Mouse (Mus musculus): Measurements from ENCODE around the gene Dnajc9. TPM values are rescaled to one million over a fixed set of nuclear protein-coding genes. Genes with fewer than 3 reads are reported as not detected.

The Dnajc9 gene
- polyA plus RNA-seq, 1 experiment from 2014 or later: 350 TPM

DNA sequence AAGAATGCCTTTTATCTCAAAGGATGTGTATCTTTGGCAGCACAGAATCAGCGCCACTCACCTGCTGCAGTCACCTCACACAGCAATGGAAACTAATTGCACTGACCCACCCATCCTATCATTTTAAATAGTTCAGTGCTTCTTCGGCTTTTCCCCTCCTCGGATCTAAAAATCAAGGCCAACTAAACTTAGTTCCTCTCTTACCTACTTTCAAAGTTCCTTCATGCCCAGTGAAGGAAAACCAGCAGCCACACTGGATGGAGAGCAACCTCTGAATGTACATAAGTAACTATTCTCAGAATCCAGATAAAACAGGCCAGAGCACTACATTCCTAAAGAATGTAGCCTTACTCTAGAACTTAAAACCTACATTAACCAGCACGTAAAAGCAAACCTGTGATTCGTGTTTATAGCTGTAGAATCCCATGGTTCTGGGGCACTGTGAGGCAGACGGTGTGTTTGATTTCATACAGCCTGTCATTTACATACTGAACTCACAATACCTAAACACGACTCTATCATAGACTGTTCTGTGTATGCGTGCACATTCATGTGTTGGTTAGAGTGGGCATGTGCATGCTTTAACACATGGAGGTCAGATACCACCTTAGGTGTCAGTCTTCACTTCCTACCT, 853 bp upstream of the Dnajc9 start:
- peaks cover 55% of the 10 kb centered on the region for H3K36me3 ChIP-seq
- peak overlapping the region; percentile 94; the same call in 1 of the 2 replicates for H3K27ac ChIP-seq (replicated peaks)
- H3K4me1 ChIP-seq: peaks cover 53% of the 10 kb centered on the region
- no peaks in the 10 kb centered on the region for H3K9me3 ChIP-seq (replicated peaks)
- DNase-seq (ENCODE audit: low spot score): no peak
- H3K4me3 ChIP-seq: peak overlapping the region; percentile 85
- WGBS: 89% methylated on average over 8 of the region's 8 CpGs
- H3K27me3 ChIP-seq (ENCODE audit: low read depth, poor library complexity, severe bottlenecking): no peaks in the 10 kb centered on the region

DNA sequence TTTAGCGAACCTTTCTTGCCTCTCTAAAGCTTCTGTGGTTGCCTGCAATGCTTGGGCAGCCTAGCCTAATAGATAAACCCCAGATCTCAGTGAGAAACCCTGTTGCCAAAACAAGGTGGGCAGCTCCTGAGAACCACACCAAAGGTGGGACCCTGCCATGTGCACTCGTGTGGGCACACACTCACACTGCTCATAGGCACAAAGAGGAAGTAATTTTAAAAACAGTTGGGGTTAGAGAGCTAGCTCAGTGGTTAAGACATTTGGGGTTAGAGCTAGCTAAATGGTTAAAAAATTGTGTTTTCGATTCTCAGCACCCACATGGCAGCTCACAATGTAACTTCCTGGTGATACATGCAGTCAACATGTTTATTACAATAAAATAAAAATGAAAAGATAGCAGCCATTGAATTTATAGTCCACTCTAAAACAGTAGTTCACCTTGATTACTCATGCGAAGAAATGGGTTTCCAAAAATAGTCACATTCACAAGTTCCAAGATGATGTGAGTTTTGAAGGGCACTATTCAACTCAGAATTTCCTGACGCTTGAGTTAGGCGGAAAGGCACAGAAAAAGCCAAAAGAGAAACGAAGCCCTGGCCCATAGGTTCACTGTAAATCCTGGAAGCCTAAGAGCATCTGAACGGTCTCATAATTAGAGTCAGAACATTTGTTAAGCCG, 8.8 kb downstream of the Dnajc9 start:
- Histone ChIP-seq H3K36me3 (peaks cover 90% of the 10 kb centered on the region), H3K27ac (replicated peaks) (no peak overlapping the region), H3K4me1 (no peaks in the 10 kb centered on the region), H3K9me3 (replicated peaks) (no peaks in the 10 kb centered on the region), H3K27me3 (ENCODE audit: low read depth, poor library complexity, severe bottlenecking) (no peaks in the 10 kb centered on the region), H3K4me3 (no peak overlapping the region)
- DNase-seq (ENCODE audit: low spot score): no peak
- WGBS: 89% methylated on average over 9 of the region's 9 CpGs

DNA sequence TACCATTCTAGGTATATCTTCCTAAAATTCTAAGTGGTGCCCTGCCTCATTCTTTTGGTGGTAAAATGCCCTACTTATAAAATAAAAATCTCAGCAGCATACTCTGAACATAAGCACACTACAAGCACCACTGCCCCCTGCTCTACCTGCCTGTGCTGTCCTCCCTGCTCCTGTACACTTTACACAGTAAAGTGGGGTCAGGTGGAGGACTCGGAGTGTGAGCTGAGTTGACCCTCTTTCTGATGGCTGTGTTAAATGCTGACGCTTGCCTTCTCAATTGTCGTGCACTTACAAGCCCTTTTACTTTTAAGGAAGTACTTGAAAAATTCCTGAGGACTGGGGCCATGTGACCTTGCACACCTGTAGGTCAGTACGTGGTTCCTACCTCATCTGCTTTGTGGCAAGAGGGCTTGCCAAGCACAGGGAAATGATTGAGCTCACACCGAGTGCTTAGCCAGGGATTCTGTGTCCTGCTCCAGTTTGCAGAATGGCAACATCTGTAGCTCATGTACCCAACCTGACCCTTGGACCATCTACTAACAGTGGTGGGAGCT, 9.5 kb downstream of the Dnajc9 start:
- no peak for DNase-seq (ENCODE audit: low spot score)
- H3K27me3 ChIP-seq (ENCODE audit: low read depth, poor library complexity, severe bottlenecking): no peaks in the 10 kb centered on the region
- 86% methylated on average over 5 of the region's 5 CpGs for WGBS
- H3K4me3 ChIP-seq: no peak overlapping the region
- no peaks in the 10 kb centered on the region for H3K4me1 ChIP-seq
- peaks cover 89% of the 10 kb centered on the region for H3K36me3 ChIP-seq
- H3K9me3 ChIP-seq (replicated peaks): no peaks in the 10 kb centered on the region
- no peak overlapping the region for H3K27ac ChIP-seq (replicated peaks)

DNA sequence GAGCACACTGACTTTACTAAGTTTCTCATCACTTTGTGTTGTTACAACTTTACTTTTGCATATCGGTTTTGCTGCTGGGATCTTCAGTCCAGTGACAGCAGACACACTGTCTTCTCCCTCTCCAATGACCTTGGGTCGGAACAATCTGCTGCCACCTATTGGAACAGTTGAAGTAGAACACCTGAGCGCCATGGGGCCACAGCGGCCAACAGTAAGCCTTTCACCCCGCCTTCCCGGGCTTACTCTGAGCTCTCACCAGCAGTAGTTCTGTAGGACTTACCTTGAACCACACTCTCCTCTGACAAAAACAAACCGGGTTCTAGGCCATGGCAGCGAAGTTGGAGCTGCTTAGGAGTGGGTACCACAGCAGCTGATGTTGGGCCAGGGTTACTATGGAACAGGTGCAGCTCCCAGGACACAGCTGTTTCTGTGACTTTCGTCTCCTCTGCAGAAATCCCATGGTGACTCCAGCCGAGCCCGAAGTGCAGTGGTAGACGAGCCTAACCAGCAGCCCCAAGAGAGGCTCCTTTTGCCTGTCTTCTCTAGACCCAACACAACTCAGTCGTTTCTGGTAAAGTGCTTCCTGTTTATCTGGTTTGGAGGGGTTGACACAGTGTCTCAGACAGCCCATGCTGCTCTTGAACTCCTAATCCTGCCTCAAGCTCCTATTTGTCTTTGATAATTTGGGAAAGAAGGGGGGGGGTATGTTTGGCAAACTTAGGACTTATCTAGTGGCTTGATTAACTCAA, 10.2 kb downstream of the Dnajc9 start:
- WGBS: 42% methylated on average over 13 of the region's 13 CpGs
- Histone ChIP-seq H3K4me3 (no peak overlapping the region), H3K36me3 (peaks cover 88% of the 10 kb centered on the region), H3K27me3 (ENCODE audit: low read depth, poor library complexity, severe bottlenecking) (no peaks in the 10 kb centered on the region), H3K27ac (replicated peaks) (no peak overlapping the region), H3K9me3 (replicated peaks) (no peaks in the 10 kb centered on the region), H3K4me1 (no peaks in the 10 kb centered on the region)
- DNase-seq (ENCODE audit: low spot score): peak; percentile 41

DNA sequence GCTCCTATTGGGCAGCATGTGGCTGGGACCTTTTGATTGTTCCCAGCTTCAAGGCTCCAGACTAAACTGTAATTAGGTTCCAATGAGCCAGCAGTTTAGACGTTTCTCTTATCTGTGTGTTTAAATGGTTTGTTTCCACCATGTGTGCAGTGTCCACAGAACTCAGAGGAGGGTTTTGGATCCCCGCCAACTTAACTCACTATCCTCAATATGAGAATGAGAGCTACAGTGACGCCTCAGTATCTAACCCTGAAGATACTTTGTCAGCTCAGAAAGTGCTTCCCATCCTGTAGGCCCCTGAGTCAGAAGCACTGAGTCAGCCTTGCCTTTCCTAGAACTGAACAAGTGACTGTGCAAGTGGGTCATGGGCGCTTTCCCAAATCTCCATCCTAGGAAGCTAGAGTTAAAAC, 11.6 kb downstream of the Dnajc9 start:
- 88% methylated on average over 4 of the region's 4 CpGs for WGBS
- peaks cover 88% of the 10 kb centered on the region for H3K36me3 ChIP-seq
- no peak overlapping the region for H3K27ac ChIP-seq (replicated peaks)

DNA sequence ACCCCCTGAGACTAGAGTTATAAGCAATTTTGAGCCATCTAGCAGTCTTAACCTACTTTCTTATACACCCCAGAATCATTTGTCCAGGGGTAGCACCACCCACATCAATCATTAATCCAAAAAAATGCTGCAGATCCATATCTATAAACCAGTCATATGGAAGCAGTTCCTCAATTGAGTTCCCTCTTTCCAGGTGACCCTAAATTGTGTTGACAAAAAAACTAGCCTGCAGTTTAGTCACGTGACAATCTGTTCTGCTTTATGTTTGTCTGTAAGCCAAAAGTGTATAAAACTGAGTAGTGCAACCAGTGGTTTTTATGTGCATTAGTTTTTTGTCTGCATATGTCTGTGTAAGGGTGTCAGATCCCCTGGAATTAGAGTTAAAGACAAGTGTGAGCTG, 16.9 kb downstream of the Dnajc9 start:
- no peaks in the 10 kb centered on the region for H3K9me3 ChIP-seq (replicated peaks)
- peaks cover 94% of the 10 kb centered on the region for H3K36me3 ChIP-seq
- no peak overlapping the region for H3K27ac ChIP-seq (replicated peaks)
- H3K4me1 ChIP-seq: no peaks in the 10 kb centered on the region
- DNase-seq (ENCODE audit: low spot score): no peak
- H3K27me3 ChIP-seq (ENCODE audit: low read depth, poor library complexity, severe bottlenecking): no peaks in the 10 kb centered on the region
- 96% methylated on average over 1 of the region's 1 CpGs for WGBS
- H3K4me3 ChIP-seq: no peak overlapping the region

More for the DNA sequence above, 11.6 kb downstream of the Dnajc9 start:
- DNase-seq (ENCODE audit: low spot score): no peak
- Histone ChIP-seq H3K4me1 (no peaks in the 10 kb centered on the region), H3K27me3 (ENCODE audit: low read depth, poor library complexity, severe bottlenecking) (no peaks in the 10 kb centered on the region), H3K9me3 (replicated peaks) (no peaks in the 10 kb centered on the region), H3K4me3 (no peak overlapping the region)

DNA sequence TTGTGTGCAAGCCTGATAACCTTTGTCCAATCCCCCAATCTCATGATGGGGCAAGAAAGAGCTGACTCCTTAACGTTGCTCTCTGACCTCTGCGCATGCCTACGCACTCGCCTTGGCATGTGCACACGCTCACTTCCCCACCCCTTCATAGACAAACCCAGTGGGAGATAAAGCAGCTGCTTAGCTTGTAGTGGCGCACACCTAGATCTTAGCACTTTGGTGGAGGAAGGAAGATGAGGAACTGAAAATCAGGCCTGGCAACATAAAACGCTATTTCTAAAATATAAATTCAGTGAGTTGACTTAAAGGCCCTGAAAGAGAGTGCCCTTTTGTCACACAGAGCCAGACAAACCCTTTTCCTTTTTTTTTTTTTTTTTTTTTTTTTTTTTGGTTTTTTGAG, 17.9 kb downstream of the Dnajc9 start:
- WGBS: 86% methylated on average over 7 of the region's 7 CpGs
- no peaks in the 10 kb centered on the region for H3K4me1 ChIP-seq
- H3K27me3 ChIP-seq (ENCODE audit: low read depth, poor library complexity, severe bottlenecking): no peaks in the 10 kb centered on the region
- peaks cover 94% of the 10 kb centered on the region for H3K36me3 ChIP-seq
- no peak overlapping the region for H3K4me3 ChIP-seq
- no peak for DNase-seq (ENCODE audit: low spot score)
- H3K27ac ChIP-seq (replicated peaks): no peak overlapping the region
- H3K9me3 ChIP-seq (replicated peaks): no peaks in the 10 kb centered on the region

DNA sequence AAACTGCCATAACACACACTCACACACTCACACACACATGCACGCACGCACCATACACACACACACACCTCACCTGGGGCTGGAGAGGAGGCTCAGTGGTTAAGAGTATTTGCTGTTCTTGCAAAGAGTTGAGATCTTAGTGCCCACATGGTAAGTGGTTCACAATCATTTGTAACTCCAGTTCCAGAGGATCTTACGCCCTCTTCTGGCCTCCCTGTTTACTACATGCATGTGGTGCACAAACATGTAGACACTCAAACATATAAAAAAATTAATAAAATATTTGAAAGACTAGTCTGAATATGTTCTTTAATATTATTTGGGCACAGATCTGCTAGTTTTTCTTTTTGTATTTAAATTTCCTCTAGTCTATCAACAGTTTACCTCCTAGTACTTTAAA, 20.4 kb downstream of the Dnajc9 start:
- 91% methylated on average over 3 of the region's 3 CpGs for WGBS
- Histone ChIP-seq H3K27me3 (ENCODE audit: low read depth, poor library complexity, severe bottlenecking) (no peaks in the 10 kb centered on the region), H3K36me3 (peaks cover 97% of the 10 kb centered on the region)

DNA sequence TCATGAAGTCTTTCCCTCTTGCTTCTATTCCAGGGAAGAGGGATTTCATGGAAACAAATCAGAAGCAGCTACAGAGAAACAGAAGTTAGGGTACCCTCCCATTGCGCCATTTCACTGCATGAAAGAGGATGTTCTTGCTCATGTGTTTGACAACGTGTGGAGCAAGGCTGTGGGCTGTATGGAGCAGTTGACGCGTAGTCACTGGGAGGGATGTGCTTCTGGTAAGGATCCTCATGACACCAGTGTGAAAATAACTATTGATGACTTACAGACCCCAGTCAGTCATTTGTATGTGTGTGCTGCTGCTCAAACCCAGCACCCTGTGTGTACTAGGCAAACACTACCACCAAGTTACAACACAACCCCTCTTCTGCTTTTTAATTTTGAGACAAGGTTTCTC, 25.5 kb downstream of the Dnajc9 start:
- WGBS: 95% methylated on average over 4 of the region's 4 CpGs
- peaks cover 100% of the 10 kb centered on the region for H3K36me3 ChIP-seq
- DNase-seq (ENCODE audit: low spot score): no peak
- H3K27ac ChIP-seq (replicated peaks): no peak overlapping the region
- H3K4me1 ChIP-seq: no peaks in the 10 kb centered on the region
- no peaks in the 10 kb centered on the region for H3K9me3 ChIP-seq (replicated peaks)
- H3K4me3 ChIP-seq: no peak overlapping the region
- no peaks in the 10 kb centered on the region for H3K27me3 ChIP-seq (ENCODE audit: low read depth, poor library complexity, severe bottlenecking)

More for the DNA sequence above, 20.4 kb downstream of the Dnajc9 start:
- DNase-seq (ENCODE audit: low spot score): no peak
- Histone ChIP-seq H3K9me3 (replicated peaks) (no peaks in the 10 kb centered on the region), H3K27ac (replicated peaks) (no peak overlapping the region), H3K4me1 (no peaks in the 10 kb centered on the region), H3K4me3 (no peak overlapping the region)

DNA sequence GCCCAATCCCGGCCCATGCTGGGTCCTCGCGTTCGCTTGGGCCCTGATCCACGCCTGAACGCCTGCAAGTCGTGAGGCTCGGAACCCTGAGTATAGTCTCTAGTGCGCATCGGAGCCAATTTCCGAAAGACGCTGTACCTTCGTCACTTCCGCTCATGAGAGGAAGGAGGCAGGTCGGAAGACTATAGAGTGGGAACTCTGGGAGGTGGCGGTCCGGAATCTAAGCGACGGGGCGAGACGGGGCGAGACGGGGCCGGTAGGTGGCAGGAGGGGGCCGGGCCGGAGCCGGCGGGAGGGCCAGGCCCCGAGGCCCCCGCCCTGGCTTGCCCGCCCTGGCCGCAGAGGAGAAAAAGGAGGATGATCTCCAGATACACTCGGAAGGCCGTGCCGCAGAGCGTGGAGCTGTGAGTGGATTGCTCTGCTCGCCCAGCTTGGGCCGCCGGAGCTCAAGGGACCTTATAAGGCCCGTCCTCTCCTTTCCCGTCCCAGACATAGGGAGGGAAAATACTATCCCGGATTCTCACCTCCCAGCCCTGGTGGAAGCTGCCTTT, 40.6 kb downstream of the Dnajc9 start, which contains the start of the genes Ecd and Fam149b:
Ecd (minus strand) TSS at position 131 of the 551 bp plus-strand sequence.
Fam149b (plus strand) TSS at position 172 of the 551 bp plus-strand sequence.
- Histone ChIP-seq H3K36me3 (peaks cover 54% of the 10 kb centered on the region), H3K9me3 (replicated peaks) (no peaks in the 10 kb centered on the region), H3K27me3 (ENCODE audit: low read depth, poor library complexity, severe bottlenecking) (no peaks in the 10 kb centered on the region), H3K4me1 (peaks cover 20% of the 10 kb centered on the region), H3K27ac (replicated peaks) (peak within 1 kb of the TSS; percentile 89), H3K4me3 (peak within 1 kb of the TSS; percentile 67)
- DNase-seq (ENCODE audit: low spot score): peak; percentile 94
- WGBS: 1% methylated on average over 42 of the region's 42 CpGs

DNA sequence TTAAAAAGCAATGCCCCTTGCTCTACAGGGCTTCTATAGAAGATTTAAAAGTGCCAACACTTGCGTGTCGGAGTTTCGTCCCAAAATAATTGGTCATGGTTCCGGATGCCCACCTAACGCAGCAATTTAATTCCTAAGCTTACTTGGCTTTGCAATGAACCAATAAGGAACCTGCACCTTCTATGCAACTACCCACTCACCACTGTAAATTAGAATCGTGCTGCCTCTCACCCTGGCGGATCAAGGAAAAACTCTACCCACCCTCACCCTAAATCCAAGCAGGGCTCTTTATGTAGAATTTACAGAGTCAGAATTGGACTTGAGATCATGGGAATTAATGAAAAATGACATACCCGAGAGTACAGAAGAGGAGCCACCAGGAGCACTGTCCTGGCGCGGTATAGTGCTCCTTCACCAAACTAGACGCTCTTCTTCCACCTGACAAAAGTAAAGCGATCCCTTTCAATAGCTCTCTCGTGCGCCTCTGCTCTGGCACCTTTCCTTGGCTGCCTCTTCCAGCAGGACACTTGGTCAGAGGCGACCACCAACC, 41.2 kb downstream of the Dnajc9 start:
- 9% methylated on average over 15 of the region's 15 CpGs for WGBS
- no peaks in the 10 kb centered on the region for H3K27me3 ChIP-seq (ENCODE audit: low read depth, poor library complexity, severe bottlenecking)
- no peaks in the 10 kb centered on the region for H3K9me3 ChIP-seq (replicated peaks)
- peak overlapping the region; percentile 89 for H3K27ac ChIP-seq (replicated peaks)
- peak overlapping the region; percentile 67 for H3K4me3 ChIP-seq
- DNase-seq (ENCODE audit: low spot score): no peak
- H3K4me1 ChIP-seq: peaks cover 20% of the 10 kb centered on the region
- peaks cover 54% of the 10 kb centered on the region for H3K36me3 ChIP-seq

DNA sequence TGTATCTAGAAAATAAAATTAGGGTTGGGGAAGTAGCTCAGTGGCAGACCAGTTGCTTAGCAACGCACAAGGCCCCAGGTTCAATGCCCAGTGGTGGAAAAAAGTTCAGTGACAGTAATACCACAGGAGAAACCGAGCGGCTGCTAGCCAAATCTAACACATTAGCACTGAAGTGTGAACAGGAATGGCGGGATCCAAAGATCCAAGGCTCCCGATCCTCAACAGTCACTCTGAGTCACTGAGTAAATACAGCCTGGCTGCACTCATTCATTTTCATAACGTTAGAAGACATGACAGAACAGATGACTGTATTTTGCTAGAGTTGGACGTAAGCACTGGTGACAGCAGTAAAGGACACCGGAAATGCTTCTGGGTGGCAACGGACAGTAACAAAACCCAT, 42.8 kb downstream of the Dnajc9 start:
- no peak for DNase-seq (ENCODE audit: low spot score)
- H3K36me3 ChIP-seq: peaks cover 54% of the 10 kb centered on the region
- H3K4me1 ChIP-seq: peaks cover 20% of the 10 kb centered on the region
- H3K9me3 ChIP-seq (replicated peaks): no peaks in the 10 kb centered on the region
- no peak overlapping the region for H3K27ac ChIP-seq (replicated peaks)
- 93% methylated on average over 9 of the region's 9 CpGs for WGBS
- no peaks in the 10 kb centered on the region for H3K27me3 ChIP-seq (ENCODE audit: low read depth, poor library complexity, severe bottlenecking)
- peak overlapping the region; percentile 67; the same call in 1 of the 2 replicates for H3K4me3 ChIP-seq

All from midbrain, embryonic 10.5 days (tissue).